Mouse (Mus musculus) heart, embryonic 11.5 days (tissue): Measurements from ENCODE around the gene Mettl11b. TPM values are rescaled to one million over a fixed set of nuclear protein-coding genes. Genes with fewer than 3 reads are reported as not detected.
"Not testable (repeated sequence)": the region's sequence is repeated elsewhere in the genome, so short reads cannot be mapped to it uniquely, and the experiment has no call there.

Source experiments
- ATAC-seq: fragments of 200-750 bp; cut with Nextera tagmentation; replicated peaks from 2 replicates; pipeline ENCODE4 v1.8.0; 2017; ENCODE audit warnings: moderate library complexity; ENCODE audit not compliant: insufficient number of reproducible peaks, low FRiP score, low TSS enrichment
- H3K27ac ChIP-seq: fragments of 300-500 bp; sonication (generic); 2 replicates; pipeline ENCODE4 v1.5.1; 2014; ENCODE audit warnings: mild to moderate bottlenecking, low read depth, low read length
- H3K27me3 ChIP-seq: fragments of 300-500 bp; sonication (generic); 2 replicates; pipeline ENCODE4 v1.6.1; 2014; ENCODE audit warnings: mild to moderate bottlenecking, low read length, mixed read lengths; ENCODE audit not compliant: control insufficient read depth, insufficient read depth
- H3K36me3 ChIP-seq: fragments of 300-500 bp; sonication (generic); 2 replicates; pipeline ENCODE4 v1.6.1; 2014; ENCODE audit warnings: mild to moderate bottlenecking, low read length, moderate library complexity, mixed read lengths; ENCODE audit not compliant: control insufficient read depth, insufficient read depth
- H3K4me1 ChIP-seq: fragments of 300-500 bp; sonication (generic); 2 replicates; pipeline ENCODE4 v1.6.1; 2014; ENCODE audit warnings: low read length; ENCODE audit not compliant: control insufficient read depth, insufficient read depth
- H3K4me2 ChIP-seq: fragments of 300-500 bp; sonication (generic); 2 replicates; pipeline ENCODE4 v1.6.1; 2014; ENCODE audit warnings: mild to moderate bottlenecking, moderate library complexity
- H3K4me3 ChIP-seq: fragments of 300-500 bp; sonication (generic); 2 replicates; pipeline ENCODE4 v1.5.1; 2014; ENCODE audit warnings: low read depth, low read length
- H3K9ac ChIP-seq: fragments of 300-500 bp; sonication (generic); 2 replicates; pipeline ENCODE4 v1.6.1; 2014; ENCODE audit warnings: mild to moderate bottlenecking, low read depth, low read length, moderate library complexity
- H3K9me3 ChIP-seq: fragments of 300-500 bp; sonication (generic); replicated peaks from 2 replicates; pipeline ENCODE4 v1.6.1; 2016; ENCODE audit warnings: low read length; ENCODE audit not compliant: control insufficient read depth
- WGBS: fragments of 180-500 bp; shearing (Covaris S2); extraction: QIAGEN DNeasy Blood & Tissue Kit; methylation state at CpG from one replicate; pipeline ENCODE4 v1.1.7; 2014; ENCODE audit not compliant: insufficient replicate concordance; 5-methylcytosine and 5-hydroxymethylcytosine counted together
- polyA plus RNA-seq: library from polyadenylated mRNA; unstranded; fragments of >200 nt; fragmentation: Nextera tagmentation; extraction: Ambion mirVana; gene quantifications from 2 replicates; pipeline ENCODE4 v1.2.1, GENCODE M21; 2014

Gene Mettl11b
- 0.09 TPM in 1 of 2 replicates, not detected in the other for polyA plus RNA-seq

GRCm38 (mm10) chr1:163725106-163725759 is at the start of gene Mettl11b:
Mettl11b (minus strand) TSS chr1:163725232.
- H3K36me3 ChIP-seq = no peaks in the 10 kb centered on the region
- no peak within 1 kb of the TSS for H3K9ac ChIP-seq
- H3K4me1 ChIP-seq = no peaks in the 10 kb centered on the region
- no peak within 1 kb of the TSS for H3K4me2 ChIP-seq
- H3K27me3 ChIP-seq = no peaks in the 10 kb centered on the region
- no peak within 1 kb of the TSS for H3K27ac ChIP-seq
- no peak within 1 kb of the TSS for H3K4me3 ChIP-seq
- 49% methylated on average over 9 of the region's 9 CpGs for WGBS
- ATAC-seq = no peak
- no peaks in the 10 kb centered on the region for H3K9me3 ChIP-seq

- no peak for ATAC-seq
- 73% methylated on average over 10 of the region's 10 CpGs for WGBS
- H3K4me2 ChIP-seq = no peak overlapping the region
- H3K9me3 ChIP-seq = no peaks in the 10 kb centered on the region
- no peak overlapping the region for H3K9ac ChIP-seq
- H3K27ac ChIP-seq = no peak overlapping the region
- no peaks in the 10 kb centered on the region for H3K27me3 ChIP-seq
- H3K4me3 ChIP-seq = no peak overlapping the region
- no peaks in the 10 kb centered on the region for H3K36me3 ChIP-seq
- no peaks in the 10 kb centered on the region for H3K4me1 ChIP-seq
These were observed 32.6 kb upstream of the Mettl11b start for GRCm38 (mm10) chr1:163757462-163758207.

GRCm38 (mm10) chr1:163751360-163751992 is 26.4 kb upstream of the Mettl11b start:
- Histone ChIP-seq H3K27me3 (no peaks in the 10 kb centered on the region), H3K36me3 (no peaks in the 10 kb centered on the region), H3K4me3 (no peak overlapping the region), H3K4me2 (no peak overlapping the region), H3K4me1 (no peaks in the 10 kb centered on the region), H3K9ac (no peak overlapping the region), H3K9me3 (no peaks in the 10 kb centered on the region), H3K27ac (no peak overlapping the region)
- no peak for ATAC-seq
- WGBS = 60% methylated on average over 4 of the region's 4 CpGs

- H3K4me1 ChIP-seq = no peaks in the 10 kb centered on the region
- 80% methylated on average over 1 of the region's 1 CpGs for WGBS
- ATAC-seq = no peak
These were observed 12.2 kb upstream of the Mettl11b start for GRCm38 (mm10) chr1:163737239-163737533.

GRCm38 (mm10) chr1:163736441-163737238 is 11.6 kb upstream of the Mettl11b start:
- Histone ChIP-seq H3K4me2 (no peak overlapping the region), H3K4me1 (no peaks in the 10 kb centered on the region), H3K36me3 (no peaks in the 10 kb centered on the region), H3K27me3 (no peaks in the 10 kb centered on the region), H3K27ac (no peak overlapping the region), H3K4me3 (no peak overlapping the region), H3K9ac (no peak overlapping the region), H3K9me3 (no peaks in the 10 kb centered on the region; the same call in 1 of the 2 replicates)
- 76% methylated on average over 10 of the region's 10 CpGs for WGBS
- no peak for ATAC-seq

More at GRCm38 (mm10) chr1:163737239-163737533, 12.2 kb upstream of the Mettl11b start:
- Histone ChIP-seq H3K9ac (no peak overlapping the region), H3K4me2 (no peak overlapping the region), H3K9me3 (no peaks in the 10 kb centered on the region; the same call in 1 of the 2 replicates), H3K36me3 (no peaks in the 10 kb centered on the region), H3K27ac (no peak overlapping the region), H3K27me3 (no peaks in the 10 kb centered on the region), H3K4me3 (no peak overlapping the region)

GRCm38 (mm10) chr1:163731166-163731565 is 6.1 kb upstream of the Mettl11b start:
- H3K9ac ChIP-seq, H3K4me2 ChIP-seq, H3K27ac ChIP-seq, H3K4me3 ChIP-seq, ATAC-seq, H3K36me3 ChIP-seq, H3K9me3 ChIP-seq, H3K4me1 ChIP-seq, H3K27me3 ChIP-seq: not testable (repeated sequence)
- 82% methylated on average over 10 of the region's 10 CpGs for WGBS

GRCm38 (mm10) chr1:163723913-163724312 is 1.1 kb downstream of the Mettl11b start:
- H3K27me3 ChIP-seq = no peaks in the 10 kb centered on the region
- WGBS = 56% methylated on average over 1 of the region's 1 CpGs
- H3K27ac ChIP-seq = no peak overlapping the region
- H3K36me3 ChIP-seq = no peaks in the 10 kb centered on the region
- H3K4me2 ChIP-seq = no peak overlapping the region
- H3K4me1 ChIP-seq = no peaks in the 10 kb centered on the region
- no peaks in the 10 kb centered on the region for H3K9me3 ChIP-seq
- H3K4me3 ChIP-seq = no peak overlapping the region
- ATAC-seq = no peak
- no peak overlapping the region for H3K9ac ChIP-seq

GRCm38 (mm10) chr1:163708618-163709017 is 16.4 kb downstream of the Mettl11b start:
- ATAC-seq = no peak
- Histone ChIP-seq H3K27me3 (no peaks in the 10 kb centered on the region), H3K9me3 (no peaks in the 10 kb centered on the region), H3K27ac (no peak overlapping the region), H3K4me2 (no peak overlapping the region), H3K4me1 (0 out of 2 replicates have a peak, but pooled peaks cover 3% of the 10 kb centered on the region), H3K36me3 (no peaks in the 10 kb centered on the region), H3K4me3 (no peak overlapping the region), H3K9ac (no peak overlapping the region)
- WGBS = 25% methylated on average over 2 of the region's 2 CpGs
